ENCODE assay signal across 22 mouse cellular contexts in the genomic region with DNA sequence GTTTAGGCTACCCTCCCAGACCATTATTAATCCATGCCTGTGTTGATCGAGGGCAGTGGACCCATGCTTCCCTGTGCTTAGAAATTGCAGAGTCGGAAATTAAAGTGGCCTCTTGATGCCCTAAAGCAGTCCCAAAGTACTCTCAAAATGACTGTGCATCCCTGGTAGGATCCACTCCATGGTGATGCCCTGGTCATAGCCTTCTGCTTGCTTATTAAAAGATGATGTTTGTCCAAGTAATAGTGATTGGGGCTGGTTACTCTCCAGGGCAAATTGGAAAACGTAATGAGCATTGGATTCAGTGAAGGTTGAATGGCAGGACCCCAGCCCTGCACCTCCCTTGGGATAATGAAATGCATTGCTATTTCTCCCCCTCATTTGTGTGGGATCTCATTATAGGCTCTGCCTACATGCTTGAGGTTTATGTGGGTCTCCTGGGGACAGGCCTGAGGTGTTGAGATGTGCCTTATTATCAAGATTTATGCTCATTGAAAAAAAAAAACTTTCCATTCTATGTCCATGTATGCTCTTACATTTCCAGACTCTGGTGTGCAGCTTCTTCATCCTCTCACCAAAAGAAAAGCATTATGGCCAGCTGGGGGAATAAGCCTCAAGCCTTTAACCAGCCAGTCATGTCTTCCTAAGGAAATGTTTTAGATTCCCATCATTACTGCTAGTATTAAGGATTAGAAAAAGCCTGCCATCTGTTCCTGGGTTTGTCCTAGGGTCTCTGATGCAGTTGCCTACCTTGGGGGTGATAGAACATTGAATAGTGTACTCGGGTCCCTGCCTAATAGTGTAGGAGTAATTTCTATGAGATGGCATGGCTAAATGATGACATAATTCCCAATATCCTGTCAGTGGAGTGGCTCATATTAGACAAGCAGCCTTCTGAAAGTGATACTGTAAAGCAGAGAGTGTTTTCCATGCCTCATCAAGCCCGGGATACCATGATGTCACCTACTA.
DNase-seq lines count a peak whose midpoint lies in the region; ATAC-seq lines count a peak whose summit lies in the region.
"Had no signal": no experiment of that assay in that cellular context is flagged by ENCODE, and none has a peak within 500 bp of the region (broad histone marks: within the 10 kb centered on the region; RNA-seq: fewer than 3 reads in every experiment).

No protein-coding gene starts in this region.

- H3K9ac ChIP-seq in hindbrain, embryonic 11.5 days (ENCODE audit: low read depth, low read length), result no peak overlapping the region
- H3K9ac ChIP-seq in hindbrain, embryonic 13.5 days, result no peak overlapping the region
- no peak overlapping the region for H3K9ac ChIP-seq in neural tube, embryonic 13.5 days
- H3K9ac ChIP-seq: embryonic facial prominence, embryonic 12.5 days; liver, embryonic 15.5 days; stomach, embryonic 15.5 days had no signal

- WGBS in hindbrain, embryonic 11.5 days, result 67% methylated on average over 5 of the region's 5 CpGs
- 80% methylated on average over 5 of the region's 5 CpGs for WGBS in hindbrain, embryonic 10.5 days
- 54% methylated on average over 5 of the region's 5 CpGs for WGBS in hindbrain, embryonic 13.5 days
- 49% methylated on average over 5 of the region's 5 CpGs for WGBS in neural tube, embryonic 13.5 days

- ATAC-seq in hindbrain, embryonic 11.5 days (ENCODE audit: low FRiP score), result peak; percentile 89
- peak; percentile 62 for ATAC-seq in hindbrain, embryonic 13.5 days (ENCODE audit: low FRiP score)
- ATAC-seq in neural tube, embryonic 13.5 days (ENCODE audit: low read depth), result peak; percentile 83; the same call in 1 of the 2 replicates
- ATAC-seq: forebrain, embryonic 14.5 days had no signal

- DNase-seq in hindbrain, embryonic 11.5 days (ENCODE audit: low spot score), result peak; percentile 34
- no peak for DNase-seq in hindbrain, embryonic 10.5 days (ENCODE audit: low spot score)
- DNase-seq in mesoderm, embryonic 11.5 days (ENCODE audit: low read depth, low spot score), result peak; percentile 42
- no peak for DNase-seq in kidney, postnatal 14 days
- DNase-seq in cerebellum, adult 9-11 months, result no peak
- DNase-seq: adrenal gland, adult 8-10 months; B cell, adult 2 months; cerebellum, adult 2 months; heart, postnatal 4 days; kidney, adult 2 months; liver; lung, postnatal 4 days; thymus, postnatal 36 days had no signal

- H3K27me3 ChIP-seq in hindbrain, embryonic 11.5 days (ENCODE audit: control insufficient read depth, insufficient read depth, low read length), result no peaks in the 10 kb centered on the region
- H3K27me3 ChIP-seq in hindbrain, embryonic 10.5 days (ENCODE audit: insufficient read depth, poor library complexity, severe bottlenecking), result no peaks in the 10 kb centered on the region
- no peaks in the 10 kb centered on the region for H3K27me3 ChIP-seq in hindbrain, embryonic 13.5 days
- H3K27me3 ChIP-seq in neural tube, embryonic 13.5 days, result no peaks in the 10 kb centered on the region
- H3K27me3 ChIP-seq: embryonic facial prominence, embryonic 12.5 days; liver, embryonic 15.5 days; stomach, embryonic 15.5 days had no signal

- H3K4me2 ChIP-seq in hindbrain, embryonic 11.5 days (replicated peaks; ENCODE audit: low read depth, low read length), result no peak overlapping the region
- H3K4me2 ChIP-seq in hindbrain, embryonic 13.5 days, result no peak overlapping the region
- H3K4me2 ChIP-seq in neural tube, embryonic 13.5 days, result no peak overlapping the region
- H3K4me2 ChIP-seq: embryonic facial prominence, embryonic 12.5 days; liver, embryonic 15.5 days; stomach, embryonic 15.5 days had no signal

- H3K4me1 ChIP-seq in hindbrain, embryonic 11.5 days (replicated peaks; ENCODE audit: control insufficient read depth, insufficient read depth, low read length), result no peaks in the 10 kb centered on the region
- H3K4me1 ChIP-seq in hindbrain, embryonic 10.5 days (replicated peaks), result no peaks in the 10 kb centered on the region
- peaks cover 11% of the 10 kb centered on the region for H3K4me1 ChIP-seq in hindbrain, embryonic 13.5 days (replicated peaks)
- peaks cover 13% of the 10 kb centered on the region; the same call in 1 of the 2 replicates for H3K4me1 ChIP-seq in neural tube, embryonic 13.5 days (replicated peaks)
- H3K4me1 ChIP-seq: embryonic facial prominence, embryonic 12.5 days; heart, embryonic 10.5 days; limb, embryonic 10.5 days; liver, embryonic 15.5 days had no signal

- H3K4me3 ChIP-seq in hindbrain, embryonic 11.5 days (ENCODE audit: low read depth, low read length), result no peak overlapping the region
- no peak overlapping the region for H3K4me3 ChIP-seq in hindbrain, embryonic 10.5 days
- no peak overlapping the region for H3K4me3 ChIP-seq in hindbrain, embryonic 13.5 days
- H3K4me3 ChIP-seq in neural tube, embryonic 13.5 days, result no peak overlapping the region
- H3K4me3 ChIP-seq: embryonic facial prominence, embryonic 12.5 days; heart, embryonic 10.5 days; limb, embryonic 10.5 days; liver, embryonic 15.5 days; stomach, embryonic 15.5 days had no signal

- H3K27ac ChIP-seq in hindbrain, embryonic 11.5 days (ENCODE audit: low read depth, low read length), result no peak overlapping the region
- no peak overlapping the region for H3K27ac ChIP-seq in hindbrain, embryonic 10.5 days
- H3K27ac ChIP-seq in hindbrain, embryonic 13.5 days, result no peak overlapping the region
- H3K27ac ChIP-seq in neural tube, embryonic 13.5 days (replicated peaks), result no peak overlapping the region
- H3K27ac ChIP-seq: embryonic facial prominence, embryonic 12.5 days; heart, embryonic 10.5 days; kidney, postnatal 0 days; limb, embryonic 10.5 days; liver, embryonic 15.5 days; stomach, embryonic 15.5 days had no signal

- H3K9me3 ChIP-seq in hindbrain, embryonic 11.5 days (ENCODE audit: control insufficient read depth, low read length), result no peaks in the 10 kb centered on the region
- H3K9me3 ChIP-seq in hindbrain, embryonic 10.5 days, result no peaks in the 10 kb centered on the region
- no peaks in the 10 kb centered on the region for H3K9me3 ChIP-seq in hindbrain, embryonic 13.5 days
- H3K9me3 ChIP-seq in neural tube, embryonic 13.5 days, result no peaks in the 10 kb centered on the region
- H3K9me3 ChIP-seq: embryonic facial prominence, embryonic 12.5 days; heart, embryonic 10.5 days; limb, embryonic 10.5 days; liver, embryonic 15.5 days; stomach, embryonic 15.5 days had no signal

- H3K36me3 ChIP-seq in hindbrain, embryonic 11.5 days (ENCODE audit: control insufficient read depth, insufficient read depth, low read length), result no peaks in the 10 kb centered on the region
- H3K36me3 ChIP-seq in hindbrain, embryonic 10.5 days, result no peaks in the 10 kb centered on the region
- no peaks in the 10 kb centered on the region for H3K36me3 ChIP-seq in hindbrain, embryonic 13.5 days
- H3K36me3 ChIP-seq in neural tube, embryonic 13.5 days, result no peaks in the 10 kb centered on the region
- H3K36me3 ChIP-seq: embryonic facial prominence, embryonic 12.5 days; heart, embryonic 10.5 days; limb, embryonic 10.5 days; liver, embryonic 15.5 days; stomach, embryonic 15.5 days had no signal

Comparison
In these comparisons a context has a peak if more than half of its experiments do, and no peak if none do; other contexts are left out.
1. DNase-seq: peak in hindbrain, embryonic 11.5 days (single experiment) and mesoderm, embryonic 11.5 days (single experiment); none in hindbrain, embryonic 10.5 days (single experiment), kidney, postnatal 14 days (single experiment) and cerebellum, adult 9-11 months (single experiment).
2. Peak in every context shown above with its lines, with median percentiles within 50 percentile points of each other: ATAC-seq.